Mouse (Mus musculus) brain, embryonic 18.5 days (tissue): ENCODE measurements at regions not wholly inside any gene's neighbourhood (a gene's known extent, or its start where the extent isn't known, plus 50 kb on each side); places are given as distances from the start of the nearest gene placed in this dataset.

Source experiments
- DNase-seq: peaks from one replicate; pipeline ENCODE4 v3.0.0-alpha.2; 2012; ENCODE audit warnings: low read depth, low spot score

GRCm38 (mm10) chr9:43387397-43387796 is 76.7 kb downstream of the Trim29 start:
- no peak for DNase-seq

- no peak for DNase-seq
Measured at GRCm38 (mm10) chr9:43389491-43390083, 78.9 kb downstream of the Trim29 start.

GRCm38 (mm10) chr9:43392467-43393064 is 81.9 kb downstream of the Trim29 start:
- DNase-seq = no peak

- no peak for DNase-seq
Measured at GRCm38 (mm10) chr9:43394204-43394603, 83.6 kb downstream of the Trim29 start.

- DNase-seq = no peak
Measured at GRCm38 (mm10) chr9:43395209-43395608, 84.6 kb downstream of the Trim29 start.

GRCm38 (mm10) chr9:43396566-43396965 is 85.9 kb downstream of the Trim29 start:
- DNase-seq = no peak

GRCm38 (mm10) chr9:43408493-43408892 is 97.8 kb downstream of the Trim29 start:
- no peak for DNase-seq

- peak; percentile 51 for DNase-seq
Measured at GRCm38 (mm10) chr9:43412473-43412872, 101.8 kb downstream of the Trim29 start.

- DNase-seq = no peak
Measured at GRCm38 (mm10) chr9:43419993-43420715, 109.5 kb downstream of the Trim29 start.

- no peak for DNase-seq
Measured at GRCm38 (mm10) chr9:43427007-43427406, 116.4 kb downstream of the Trim29 start.

- no peak for DNase-seq
Measured at GRCm38 (mm10) chr9:43433953-43434352, 123.3 kb downstream of the Trim29 start.

GRCm38 (mm10) chr9:43438476-43438875 is 127.8 kb downstream of the Trim29 start:
- no peak for DNase-seq

- no peak for DNase-seq
Measured at GRCm38 (mm10) chr9:43440959-43441510, 130.4 kb downstream of the Trim29 start.

GRCm38 (mm10) chr9:43445491-43445890 is 134.8 kb downstream of the Trim29 start:
- no peak for DNase-seq

- DNase-seq = no peak
Measured at GRCm38 (mm10) chr9:43447372-43447771, 136.7 kb downstream of the Trim29 start.

- no peak for DNase-seq
Measured at GRCm38 (mm10) chr9:43448981-43449380, 138.3 kb downstream of the Trim29 start.

GRCm38 (mm10) chr9:43453953-43454582 is 143.4 kb downstream of the Trim29 start:
- no peak for DNase-seq

- no peak for DNase-seq
Measured at GRCm38 (mm10) chr9:43457736-43458135, 147.1 kb downstream of the Trim29 start.

- no peak for DNase-seq
Measured at GRCm38 (mm10) chr9:43461131-43461530, 150.5 kb downstream of the Trim29 start.

GRCm38 (mm10) chr9:43463445-43464090 is 152.9 kb downstream of the Trim29 start:
- no peak for DNase-seq

- no peak for DNase-seq
Measured at GRCm38 (mm10) chr9:43465129-43465528, 154.5 kb downstream of the Trim29 start.
